Mouse (Mus musculus): ENCODE results near the gene Bcdin3d. TPM values are rescaled to one million over a fixed set of nuclear protein-coding genes. Genes with fewer than 3 reads are reported as not detected.

Gene Bcdin3d
- 7.8 and 8.8 TPM in 2 replicates for total RNA-seq (2012; rRNA removed)
- polyA plus RNA-seq (2012; ENCODE audit: insufficient read depth in 1 of 2, insufficient read length in 2 of 2, low read depth in 1 of 2, low replicate concordance in 2 of 2, missing spikeins in 1 of 2), result 10 to 100 TPM; 13.7 to 31.3 TPM

DNA sequence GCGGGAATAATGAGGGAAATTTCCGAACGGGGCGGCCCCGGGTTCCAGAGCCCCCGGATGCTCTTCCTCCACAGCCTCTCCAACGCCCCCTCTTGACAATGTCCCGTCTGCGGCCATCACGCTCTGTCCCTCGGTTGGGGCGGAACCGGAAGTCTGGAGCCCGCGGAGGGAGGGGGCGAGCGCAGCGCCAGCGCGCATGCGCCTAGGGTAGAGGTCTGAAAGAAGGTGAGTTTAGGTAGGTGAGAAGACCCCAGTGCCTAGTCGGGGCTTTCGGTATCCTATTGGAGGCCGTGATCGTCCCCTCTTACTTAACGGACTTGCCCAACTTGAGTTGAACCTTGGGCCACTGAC, at the start of gene Bcdin3d:
Gene Bcdin3d, minus strand, starts transcription at position 155 of the 351 bp plus-strand sequence.
- peak; percentile 94 for DNase-seq (ENCODE audit: low read depth, low spot score)
- Histone ChIP-seq H3K9ac (ENCODE audit: control insufficient read depth, low read depth, low read length, poor library complexity, severe bottlenecking) (peak within 1 kb of the TSS; percentile 90), H3K9me3 (replicated peaks; ENCODE audit: insufficient read depth, low read length) (no peaks in the 10 kb centered on the region), H3K4me1 (ENCODE audit: control insufficient read depth in 1 of 2, insufficient read depth in 2 of 2, low read length in 2 of 2) (peaks cover 0 to 21% of the 10 kb centered on the region in 2 experiments; a peak in 2 of 4 replicates), H3K4me3 (ENCODE audit: control insufficient read depth in 1 of 2, insufficient read depth in 1 of 2, low read depth in 2 of 2, low read length in 2 of 2) (peak within 1 kb of the TSS; percentile 76 to 83), H3K27ac (ENCODE audit: control insufficient read depth, low read depth, low read length) (peak within 1 kb of the TSS; percentile 81), H3K79me2 (ENCODE audit: control insufficient read depth, insufficient read depth, low read length, poor library complexity) (peaks cover 5% of the 10 kb centered on the region), H3K27me3 (ENCODE audit: control insufficient read depth in 1 of 2, insufficient read depth in 2 of 2, low read length in 2 of 2) (peaks cover 0 to 3% of the 10 kb centered on the region in 2 experiments; a peak in 1 of 4 replicates), H3K36me3 (ENCODE audit: control insufficient read depth in 1 of 2, insufficient read depth in 2 of 2, low read length in 2 of 2) (peaks cover 0 to 18% of the 10 kb centered on the region in 2 experiments; a peak in 2 of 4 replicates)
- no peak for TF ChIP-seq ZNF384 (IDR thresholded peaks at IDR 0.05; ENCODE audit: low read depth, low read length)
- no peak for TF ChIP-seq MAFK (IDR thresholded peaks at IDR 0.05; ENCODE audit: borderline replicate concordance, low read depth, low read length)
- peak; percentile 96 for TF ChIP-seq NRF1 (IDR thresholded peaks at IDR 0.05; ENCODE audit: insufficient read depth, low read depth, low read length, poor library complexity, severe bottlenecking)
- TF ChIP-seq MYB (IDR thresholded peaks at IDR 0.05; ENCODE audit: low read depth, low read length), result no peak
- peak; percentile 74; the same call in 1 of the 2 replicates for TF ChIP-seq POLR2AphosphoS2 (IDR thresholded peaks at IDR 0.05; ENCODE audit: low read length)
- TF ChIP-seq UBTF (IDR thresholded peaks at IDR 0.05; ENCODE audit: borderline replicate concordance, insufficient read depth, low read depth, low read length), result no peak
- TF ChIP-seq HCFC1 (IDR thresholded peaks at IDR 0.05; ENCODE audit: low read depth, low read length), result peak; percentile 82
- TF ChIP-seq ZKSCAN1 (IDR thresholded peaks at IDR 0.05; ENCODE audit: low read depth, low read length), result no peak
- TF ChIP-seq MAZ (IDR thresholded peaks at IDR 0.05; ENCODE audit: low read depth, low read length), result peak; percentile 100
- TF ChIP-seq ELF1 (IDR thresholded peaks at IDR 0.05; ENCODE audit: low read depth, low read length), result peak; percentile 94
- TF ChIP-seq EP300 (IDR thresholded peaks at IDR 0.05; ENCODE audit: low read depth in 1 of 2, low read length in 2 of 2), result 0 out of 4 replicates have a peak, but pooled peaks of 1 of the 2 experiments have one; percentile 20
- TF ChIP-seq GATA1 (IDR thresholded peaks at IDR 0.05; ENCODE audit: low read depth, low read length), result no peak
- TF ChIP-seq NELFE (IDR thresholded peaks at IDR 0.05; ENCODE audit: low read depth, low read length), result peak; percentile 94
- no peak; the same call in 1 of the 2 replicates for TF ChIP-seq MAX (IDR thresholded peaks at IDR 0.05; ENCODE audit: low read length)
- TF ChIP-seq MXI1 (IDR thresholded peaks at IDR 0.05; ENCODE audit: low read depth, low read length), result no peak; the same call in 1 of the 2 replicates
- TF ChIP-seq GABPA (IDR thresholded peaks at IDR 0.05; ENCODE audit: low read depth, low read length), result no peak
- TF ChIP-seq TAL1 (IDR thresholded peaks at IDR 0.05; ENCODE audit: low read length), result no peak
- peak; percentile 70 to 93 for TF ChIP-seq POLR2A (IDR thresholded peaks at IDR 0.05; ENCODE audit: control insufficient read depth in 1 of 2, insufficient read depth in 1 of 2, low read depth in 1 of 2, low read length in 2 of 2, poor library complexity in 1 of 2)
- peak; percentile 56 for TF ChIP-seq TCF12 (IDR thresholded peaks at IDR 0.05; ENCODE audit: low read depth, low read length)
- TF ChIP-seq JUND (IDR thresholded peaks at IDR 0.05; ENCODE audit: low read depth, low read length), result no peak
- peak in 2 of 3 experiments; percentile 51 to 53; a peak in 4 of 6 replicates for TF ChIP-seq CTCF (IDR thresholded peaks at IDR 0.05 in 2 of 3, conservative IDR thresholded peaks at IDR 0.05 in 1 of 3; ENCODE audit: control insufficient read depth in 1 of 3, insufficient read depth in 1 of 3, low read depth in 2 of 3, low read length in 3 of 3, poor library complexity in 1 of 3, severe bottlenecking in 1 of 3)
- no peak for TF ChIP-seq CHD1 (IDR thresholded peaks at IDR 0.05; ENCODE audit: low read depth, low read length)
- peak; percentile 78 for TF ChIP-seq TBP (IDR thresholded peaks at IDR 0.05; ENCODE audit: low read depth, low read length)
- TF ChIP-seq RCOR1 (IDR thresholded peaks at IDR 0.05; ENCODE audit: low read depth, low read length), result no peak
- TF ChIP-seq USF2 (IDR thresholded peaks at IDR 0.05; ENCODE audit: borderline replicate concordance in 1 of 2, insufficient read depth in 1 of 2, low read depth in 1 of 2, low read length in 2 of 2), result no peak
- no peak for TF ChIP-seq ZC3H11A (IDR thresholded peaks at IDR 0.05; ENCODE audit: low read depth, low read length)
- TF ChIP-seq MYC (IDR thresholded peaks at IDR 0.05; ENCODE audit: low read depth, low read length), result no peak
- no peak for TF ChIP-seq MEF2A (IDR thresholded peaks at IDR 0.05; ENCODE audit: extremely low read depth, insufficient replicate concordance, low read depth, low read length, poor library complexity, severe bottlenecking)
- TF ChIP-seq ZMIZ1 (IDR thresholded peaks at IDR 0.05; ENCODE audit: low read depth, low read length), result peak; percentile 80
- TF ChIP-seq E2F4 (IDR thresholded peaks at IDR 0.05; ENCODE audit: borderline replicate concordance, low read depth, low read length), result no peak
